Mouse (Mus musculus) 416B (cell line): ENCODE data around the gene Tmem9b.

Experiments used
- DNase-seq: peaks from one replicate; pipeline ENCODE4 v3.0.0; 2011; ENCODE audit warnings: low read depth

Tmem9b gene

GRCm38 (mm10) chr7:109686585-109687128, 66.0 kb downstream of the Tmem9b start:
- no peak for DNase-seq
